Mouse (Mus musculus): ENCODE data around the gene Cadps. TPM values are rescaled to one million over a fixed set of nuclear protein-coding genes. Genes with fewer than 3 reads are reported as not detected.

Cadps gene
- polyA plus RNA-seq, 1 experiment from 2014 or later = 0.51 TPM

- no peaks in the 10 kb centered on the region for H3K36me3 ChIP-seq
- H3K27ac ChIP-seq = no peak overlapping the region
- peaks cover 21% of the 10 kb centered on the region for H3K4me1 ChIP-seq
- H3K4me3 ChIP-seq (replicated peaks) = no peak overlapping the region
- peaks cover 99% of the 10 kb centered on the region for H3K27me3 ChIP-seq
- no peak overlapping the region for H3K9ac ChIP-seq
- H3K9me3 ChIP-seq (replicated peaks) = no peaks in the 10 kb centered on the region
- no peak overlapping the region for H3K4me2 ChIP-seq
- 6% methylated on average over 15 of the region's 15 CpGs for WGBS
- ATAC-seq (replicated peaks; ENCODE audit: low FRiP score) = no peak
These were observed 473.4 kb downstream of the Cadps start for GRCm38 (mm10) chr14:12349334-12350090.

GRCm38 (mm10) chr14:12348089-12348488, 474.8 kb downstream of the Cadps start, which contains the start of gene Fezf2:
Gene Fezf2, minus strand, starts transcription at chr14:12348189.
- Histone ChIP-seq H3K27me3 (peaks cover 99% of the 10 kb centered on the region), H3K27ac (no peak within 1 kb of the TSS), H3K36me3 (no peaks in the 10 kb centered on the region), H3K4me1 (peaks cover 24% of the 10 kb centered on the region), H3K9ac (no peak within 1 kb of the TSS), H3K4me3 (replicated peaks) (no peak within 1 kb of the TSS), H3K4me2 (no peak within 1 kb of the TSS), H3K9me3 (replicated peaks) (no peaks in the 10 kb centered on the region)
- WGBS = 5% methylated on average over 2 of the region's 2 CpGs
- no peak for ATAC-seq (replicated peaks; ENCODE audit: low FRiP score)

- Histone ChIP-seq H3K4me1 (peaks cover 28% of the 10 kb centered on the region), H3K27ac (no peak overlapping the region), H3K36me3 (no peaks in the 10 kb centered on the region), H3K9ac (no peak overlapping the region), H3K27me3 (peaks cover 100% of the 10 kb centered on the region), H3K4me2 (peak overlapping the region; percentile 42), H3K4me3 (replicated peaks) (peak overlapping the region; percentile 26), H3K9me3 (replicated peaks) (no peaks in the 10 kb centered on the region)
- 1% methylated on average over 26 of the region's 26 CpGs for WGBS
- no peak for ATAC-seq (replicated peaks; ENCODE audit: low FRiP score)
These were observed 475.8 kb downstream of the Cadps start for GRCm38 (mm10) chr14:12346865-12347600.

- Histone ChIP-seq H3K27ac (no peak overlapping the region), H3K9ac (no peak overlapping the region), H3K4me3 (replicated peaks) (peak overlapping the region; percentile 26), H3K27me3 (peaks cover 100% of the 10 kb centered on the region), H3K4me2 (peak overlapping the region; percentile 42), H3K36me3 (no peaks in the 10 kb centered on the region), H3K9me3 (replicated peaks) (no peaks in the 10 kb centered on the region), H3K4me1 (peaks cover 31% of the 10 kb centered on the region)
- ATAC-seq (replicated peaks; ENCODE audit: low FRiP score) = no peak
- under 1% methylated on average over 50 of the region's 50 CpGs for WGBS
These were observed 476.6 kb downstream of the Cadps start for GRCm38 (mm10) chr14:12346011-12346864.

- ATAC-seq (replicated peaks; ENCODE audit: low FRiP score) = 0 out of 2 replicates have a peak, but pooled peaks have one; percentile 36
- H3K4me2 ChIP-seq = peak overlapping the region; percentile 47
- WGBS = under 1% methylated on average over 40 of the region's 40 CpGs
These were observed 477.5 kb downstream of the Cadps start for GRCm38 (mm10) chr14:12345241-12345921.

GRCm38 (mm10) chr14:12344746-12345240, 478.1 kb downstream of the Cadps start:
- peak overlapping the region; percentile 47 for H3K4me2 ChIP-seq
- no peak; the same call in 1 of the 2 replicates for ATAC-seq (replicated peaks; ENCODE audit: low FRiP score)
- peak overlapping the region; percentile 20 for H3K4me3 ChIP-seq (replicated peaks)

More at GRCm38 (mm10) chr14:12345241-12345921, 477.5 kb downstream of the Cadps start:
- H3K4me1 ChIP-seq = peaks cover 34% of the 10 kb centered on the region
- H3K27ac ChIP-seq = no peak overlapping the region
- H3K9ac ChIP-seq = no peak overlapping the region
- H3K9me3 ChIP-seq (replicated peaks) = no peaks in the 10 kb centered on the region
- H3K4me3 ChIP-seq (replicated peaks) = peak overlapping the region; percentile 26
- peaks cover 100% of the 10 kb centered on the region for H3K27me3 ChIP-seq
- H3K36me3 ChIP-seq = no peaks in the 10 kb centered on the region

GRCm38 (mm10) chr14:12344061-12344745, 478.7 kb downstream of the Cadps start:
- Histone ChIP-seq H3K27me3 (peaks cover 100% of the 10 kb centered on the region), H3K4me3 (replicated peaks) (peak overlapping the region; percentile 20), H3K36me3 (no peaks in the 10 kb centered on the region), H3K4me2 (peak overlapping the region; percentile 47), H3K9ac (no peak overlapping the region), H3K9me3 (replicated peaks) (no peaks in the 10 kb centered on the region), H3K4me1 (peaks cover 34% of the 10 kb centered on the region), H3K27ac (no peak overlapping the region)
- WGBS = 3% methylated on average over 24 of the region's 24 CpGs
- no peak; the same call in 1 of the 2 replicates for ATAC-seq (replicated peaks; ENCODE audit: low FRiP score)

More at GRCm38 (mm10) chr14:12344746-12345240, 478.1 kb downstream of the Cadps start:
- Histone ChIP-seq H3K9ac (no peak overlapping the region), H3K9me3 (replicated peaks) (no peaks in the 10 kb centered on the region), H3K4me1 (peaks cover 34% of the 10 kb centered on the region), H3K27ac (no peak overlapping the region), H3K27me3 (peaks cover 100% of the 10 kb centered on the region), H3K36me3 (no peaks in the 10 kb centered on the region)
- WGBS = under 1% methylated on average over 39 of the region's 39 CpGs

GRCm38 (mm10) chr14:12343451-12343941, 479.4 kb downstream of the Cadps start:
- WGBS = 2% methylated on average over 20 of the region's 20 CpGs
- Histone ChIP-seq H3K27me3 (peaks cover 99% of the 10 kb centered on the region), H3K9me3 (replicated peaks) (no peaks in the 10 kb centered on the region), H3K9ac (no peak overlapping the region), H3K4me1 (peaks cover 34% of the 10 kb centered on the region), H3K27ac (no peak overlapping the region), H3K36me3 (no peaks in the 10 kb centered on the region), H3K4me3 (replicated peaks) (no peak overlapping the region), H3K4me2 (no peak overlapping the region)
- no peak for ATAC-seq (replicated peaks; ENCODE audit: low FRiP score)

GRCm38 (mm10) chr14:12342458-12343131, 480.3 kb downstream of the Cadps start:
- H3K4me3 ChIP-seq (replicated peaks) = no peak overlapping the region
- no peak overlapping the region for H3K27ac ChIP-seq
- peaks cover 99% of the 10 kb centered on the region for H3K27me3 ChIP-seq
- no peak overlapping the region for H3K4me2 ChIP-seq
- no peaks in the 10 kb centered on the region for H3K9me3 ChIP-seq (replicated peaks)
- WGBS = 2% methylated on average over 23 of the region's 23 CpGs
- H3K9ac ChIP-seq = no peak overlapping the region
- no peak for ATAC-seq (replicated peaks; ENCODE audit: low FRiP score)
- H3K4me1 ChIP-seq = peaks cover 34% of the 10 kb centered on the region
- no peaks in the 10 kb centered on the region for H3K36me3 ChIP-seq

- no peak for ATAC-seq (replicated peaks; ENCODE audit: low FRiP score)
- WGBS = 3% methylated on average over 24 of the region's 24 CpGs
These were observed 481.0 kb downstream of the Cadps start for GRCm38 (mm10) chr14:12341789-12342457.

More at GRCm38 (mm10) chr14:12341789-12342457, 481.0 kb downstream of the Cadps start:
- H3K4me1 ChIP-seq = peaks cover 34% of the 10 kb centered on the region
- no peak overlapping the region for H3K4me2 ChIP-seq
- no peak overlapping the region for H3K27ac ChIP-seq
- H3K9me3 ChIP-seq (replicated peaks) = no peaks in the 10 kb centered on the region
- no peak overlapping the region for H3K9ac ChIP-seq
- H3K27me3 ChIP-seq = peaks cover 99% of the 10 kb centered on the region
- H3K36me3 ChIP-seq = no peaks in the 10 kb centered on the region
- H3K4me3 ChIP-seq (replicated peaks) = no peak overlapping the region

Data from kidney, embryonic 15.5 days (tissue).